Mouse (Mus musculus): ENCODE data around the gene Dnmt1.

DNA sequence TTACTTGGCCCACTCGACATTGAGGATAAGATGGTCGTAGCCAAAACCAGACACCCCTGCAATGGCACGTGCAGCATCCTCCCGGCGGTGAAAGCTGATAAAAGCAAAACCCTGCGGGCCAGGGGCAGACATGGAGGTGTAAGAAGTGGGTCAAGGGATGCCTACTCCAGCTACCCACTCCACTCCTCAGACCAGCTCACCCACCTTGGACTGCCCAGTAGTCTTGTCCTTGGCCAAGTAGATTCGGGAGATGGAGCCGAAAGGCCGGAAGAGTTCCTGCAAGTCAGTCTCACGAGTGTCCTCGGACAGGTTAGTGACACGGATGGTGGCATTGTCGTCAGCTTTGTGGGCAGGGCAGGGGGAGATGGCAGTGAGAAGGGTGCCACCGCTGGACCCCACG, 65.1 kb downstream of the Dnmt1 start:
- TF ChIP-seq CTCF (IDR thresholded peaks at IDR 0.05 in 2 of 3, conservative IDR thresholded peaks at IDR 0.05 in 1 of 3; ENCODE audit: control insufficient read depth in 1 of 3, insufficient read depth in 1 of 3, low read depth in 2 of 3, low read length in 3 of 3, poor library complexity in 1 of 3, severe bottlenecking in 1 of 3) (no peak), TBP (IDR thresholded peaks at IDR 0.05; ENCODE audit: low read depth, low read length) (no peak)
